Mouse (Mus musculus) stomach, postnatal 0 days (tissue): ENCODE measurements around the gene Nup35. TPM values are rescaled to one million over a fixed set of nuclear protein-coding genes. Genes with fewer than 3 reads are reported as not detected.

Experiments
- ATAC-seq: fragments of 200-750 bp; cut with Nextera tagmentation; 2 replicates; pipeline ENCODE4 v1.8.0; 2017; ENCODE audit not compliant: low FRiP score, low TSS enrichment
- DNase-seq: peaks from one replicate; pipeline ENCODE4 v3.0.0-alpha.2; 2016; ENCODE audit warnings: low spot score
- H3K27ac ChIP-seq: fragments of 300-500 bp; sonication (generic); replicated peaks from 2 replicates; pipeline ENCODE4 v1.5.1; 2014; ENCODE audit warnings: mild to moderate bottlenecking, control low read depth
- H3K27me3 ChIP-seq: fragments of 300-500 bp; sonication (generic); 2 replicates; pipeline ENCODE4 v1.6.1; 2014; ENCODE audit warnings: low read length; ENCODE audit not compliant: control insufficient read depth, insufficient read depth
- H3K36me3 ChIP-seq: fragments of 300-500 bp; sonication (generic); 2 replicates; pipeline ENCODE4 v1.6.1; 2014; ENCODE audit warnings: low read length, mixed read lengths; ENCODE audit not compliant: control insufficient read depth, insufficient read depth
- H3K4me1 ChIP-seq: fragments of 300-500 bp; sonication (generic); replicated peaks from 2 replicates; pipeline ENCODE4 v1.6.1; 2014; ENCODE audit warnings: antibody characterized with exemption; ENCODE audit not compliant: control insufficient read depth, insufficient read depth
- H3K4me2 ChIP-seq: fragments of 300-500 bp; sonication (generic); replicated peaks from 2 replicates; pipeline ENCODE4 v1.6.1; 2014; ENCODE audit warnings: low read depth, mild to moderate bottlenecking, control low read depth, moderate library complexity
- H3K4me3 ChIP-seq: fragments of 300-500 bp; sonication (generic); 2 replicates; pipeline ENCODE4 v1.5.1; 2014; ENCODE audit warnings: low read depth, low read length, control low read depth
- H3K9ac ChIP-seq: fragments of 300-500 bp; sonication (generic); 2 replicates; pipeline ENCODE4 v1.6.1; 2014; ENCODE audit warnings: mild to moderate bottlenecking, low read length, control low read depth, mixed read lengths
- H3K9me3 ChIP-seq: fragments of 300-500 bp; sonication (generic); 2 replicates; pipeline ENCODE4 v1.6.1; 2016; ENCODE audit warnings: low read length; ENCODE audit not compliant: control insufficient read depth
- CTCF ChIP-seq: IDR thresholded peaks from 2 replicates; pipeline ENCODE4 v1.5.1; 2016; ENCODE audit warnings: antibody characterized with exemption, low read depth, mild to moderate bottlenecking, moderate library complexity
- EP300 ChIP-seq: optimal IDR thresholded peaks from 2 replicates; pipeline ENCODE3; 2016; ENCODE audit warnings: antibody characterized with exemption
- WGBS: fragments of 180-500 bp; shearing (Covaris S2); extraction: QIAGEN DNeasy Blood & Tissue Kit; methylation state at CpG from one replicate; pipeline ENCODE4 v1.1.7; 2014; 5-methylcytosine and 5-hydroxymethylcytosine counted together
- polyA plus RNA-seq: library from polyadenylated mRNA; unstranded; fragments of >200 nt; fragmentation: Nextera tagmentation; extraction: Ambion mirVana; gene quantifications from 2 replicates; pipeline ENCODE4 v1.2.1, GENCODE M21; 2015

Nup35 gene
- polyA plus RNA-seq, 1 experiment from 2014 or later, result 17.1 TPM

DNA sequence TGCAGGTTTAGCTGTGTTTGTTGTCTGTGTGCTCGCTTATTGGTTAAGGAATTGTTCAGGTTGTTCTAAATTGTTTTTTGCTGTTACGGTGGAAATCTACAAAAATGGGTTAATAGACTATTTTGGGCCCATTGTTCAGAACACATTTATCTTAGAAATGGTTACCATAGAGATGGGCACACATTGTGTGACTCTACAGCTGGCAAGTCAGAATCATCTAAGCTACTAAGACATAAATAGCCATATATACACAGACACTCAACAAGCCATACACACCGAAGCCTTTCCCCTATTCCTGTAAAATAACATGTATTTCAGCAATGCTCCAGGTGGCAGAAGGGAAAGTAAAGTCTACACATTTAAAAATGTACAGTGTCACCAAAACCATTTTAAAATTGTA is 17.2 kb upstream of the Nup35 start:
- no peak for ATAC-seq
- 83% methylated on average over 3 of the region's 3 CpGs for WGBS
- TF ChIP-seq EP300 (no peak), CTCF (no peak)
- no peak overlapping the region for H3K4me2 ChIP-seq
- H3K9me3 ChIP-seq, result no peaks in the 10 kb centered on the region
- H3K27me3 ChIP-seq, result no peaks in the 10 kb centered on the region
- DNase-seq, result no peak
- no peak overlapping the region for H3K9ac ChIP-seq
- no peak overlapping the region for H3K27ac ChIP-seq
- no peak overlapping the region for H3K4me3 ChIP-seq
- H3K36me3 ChIP-seq, result no peaks in the 10 kb centered on the region
- H3K4me1 ChIP-seq, result no peaks in the 10 kb centered on the region

GRCm38 (mm10) chr2:80600611-80601010 is 16.4 kb upstream of the Nup35 start:
- H3K27ac ChIP-seq, result no peak overlapping the region
- DNase-seq (no peak), ATAC-seq (no peak)
- no peaks in the 10 kb centered on the region for H3K36me3 ChIP-seq
- H3K4me3 ChIP-seq, result no peak overlapping the region
- no peaks in the 10 kb centered on the region for H3K4me1 ChIP-seq
- no peak overlapping the region for H3K4me2 ChIP-seq
- no peak overlapping the region for H3K9ac ChIP-seq
- TF ChIP-seq EP300, result no peak
- no peak for TF ChIP-seq CTCF
- H3K27me3 ChIP-seq, result no peaks in the 10 kb centered on the region
- no peaks in the 10 kb centered on the region for H3K9me3 ChIP-seq

GRCm38 (mm10) chr2:80602756-80603155 is 14.3 kb upstream of the Nup35 start:
- 93% methylated on average over 13 of the region's 13 CpGs for WGBS
- no peaks in the 10 kb centered on the region for H3K36me3 ChIP-seq
- no peaks in the 10 kb centered on the region for H3K27me3 ChIP-seq
- no peak overlapping the region for H3K9ac ChIP-seq
- H3K4me1 ChIP-seq, result no peaks in the 10 kb centered on the region
- DNase-seq, result no peak
- no peak overlapping the region for H3K27ac ChIP-seq
- H3K4me2 ChIP-seq, result no peak overlapping the region
- TF ChIP-seq CTCF, result no peak
- TF ChIP-seq EP300, result no peak
- H3K4me3 ChIP-seq, result no peak overlapping the region
- no peak for ATAC-seq
- H3K9me3 ChIP-seq, result no peaks in the 10 kb centered on the region

- Histone ChIP-seq H3K27me3 (no peaks in the 10 kb centered on the region), H3K27ac (no peak overlapping the region), H3K9me3 (no peaks in the 10 kb centered on the region), H3K4me3 (no peak overlapping the region), H3K4me2 (no peak overlapping the region), H3K36me3 (no peaks in the 10 kb centered on the region), H3K4me1 (no peaks in the 10 kb centered on the region), H3K9ac (no peak overlapping the region)
- TF ChIP-seq CTCF (no peak), EP300 (no peak)
- 92% methylated on average over 19 of the region's 19 CpGs for WGBS
- ATAC-seq, result no peak
- no peak for DNase-seq
These were observed 13.1 kb upstream of the Nup35 start for GRCm38 (mm10) chr2:80603771-80604426.

- H3K27me3 ChIP-seq, result no peaks in the 10 kb centered on the region
- H3K36me3 ChIP-seq, result no peaks in the 10 kb centered on the region
- H3K9ac ChIP-seq, result no peak overlapping the region
- TF ChIP-seq EP300, result no peak
- no peak for TF ChIP-seq CTCF
- no peaks in the 10 kb centered on the region for H3K9me3 ChIP-seq
- ATAC-seq (no peak), DNase-seq (no peak)
- H3K4me2 ChIP-seq, result no peak overlapping the region
- no peak overlapping the region for H3K27ac ChIP-seq
- H3K4me3 ChIP-seq, result no peak overlapping the region
- no peaks in the 10 kb centered on the region for H3K4me1 ChIP-seq
- WGBS, result 20% methylated on average over 1 of the region's 1 CpGs
These were observed 4.8 kb upstream of the Nup35 start for GRCm38 (mm10) chr2:80612286-80612685.

- no peak for DNase-seq
- H3K27ac ChIP-seq, result no peak overlapping the region
- no peaks in the 10 kb centered on the region for H3K4me1 ChIP-seq
- TF ChIP-seq EP300 (no peak), CTCF (no peak)
- no peaks in the 10 kb centered on the region for H3K9me3 ChIP-seq
- ATAC-seq, result no peak
- no peaks in the 10 kb centered on the region for H3K36me3 ChIP-seq
- 39% methylated on average over 2 of the region's 2 CpGs for WGBS
- no peaks in the 10 kb centered on the region for H3K27me3 ChIP-seq
- H3K4me3 ChIP-seq, result no peak overlapping the region
- H3K9ac ChIP-seq, result no peak overlapping the region
- no peak overlapping the region for H3K4me2 ChIP-seq
These were observed 4.2 kb upstream of the Nup35 start for GRCm38 (mm10) chr2:80612796-80613195.
